Mouse (Mus musculus): ENCODE measurements around the gene Sgf29. TPM values are rescaled to one million over a fixed set of nuclear protein-coding genes. Genes with fewer than 3 reads are reported as not detected.
"Not testable (repeated sequence)": the region's sequence is repeated elsewhere in the genome, so short reads cannot be mapped to it uniquely, and the experiment has no call there.

The Sgf29 gene
- total RNA-seq, 4 experiments from 2014 or later = 30.5 to 44.4 (median 38.2) TPM

GRCm38 (mm10) chr7:126688156-126688555 lies 39.0 kb downstream of the Sgf29 start:
- not testable (repeated sequence) for DNase-seq

- DNase-seq = no peak
These were observed 39.9 kb downstream of the Sgf29 start for GRCm38 (mm10) chr7:126689021-126689420.

- DNase-seq = no peak
These were observed 41.6 kb downstream of the Sgf29 start for GRCm38 (mm10) chr7:126690737-126691136.

GRCm38 (mm10) chr7:126691676-126692075 lies 42.6 kb downstream of the Sgf29 start:
- no peak for DNase-seq

- no peak for DNase-seq
These were observed 43.3 kb downstream of the Sgf29 start for GRCm38 (mm10) chr7:126692426-126692825.

GRCm38 (mm10) chr7:126693256-126693655 lies 44.1 kb downstream of the Sgf29 start:
- DNase-seq = peak; percentile 67

- DNase-seq = no peak
These were observed 44.7 kb downstream of the Sgf29 start for GRCm38 (mm10) chr7:126693781-126694180.

GRCm38 (mm10) chr7:126694441-126695051 lies 45.4 kb downstream of the Sgf29 start:
- DNase-seq = no peak

GRCm38 (mm10) chr7:126695210-126695611 lies 46.1 kb downstream of the Sgf29 start, which contains the start of gene Bola2:
Bola2 (plus strand) TSS chr7:126695401.
- peak; percentile 68 for DNase-seq

GRCm38 (mm10) chr7:126695631-126696207 lies 46.6 kb downstream of the Sgf29 start, which contains the start of gene Slx1b:
Slx1b (minus strand) TSS chr7:126695784.
- DNase-seq = peak; percentile 95

GRCm38 (mm10) chr7:126696303-126696702 lies 47.2 kb downstream of the Sgf29 start:
- no peak for DNase-seq

- no peak for DNase-seq
These were observed 47.8 kb downstream of the Sgf29 start for GRCm38 (mm10) chr7:126696886-126697285.

GRCm38 (mm10) chr7:126697838-126698237 lies 48.7 kb downstream of the Sgf29 start:
- DNase-seq = no peak

GRCm38 (mm10) chr7:126700063-126701015 lies 51.2 kb downstream of the Sgf29 start:
- DNase-seq = no peak

- DNase-seq = peak; percentile 72
These were observed 52.0 kb downstream of the Sgf29 start for GRCm38 (mm10) chr7:126701070-126701469.

GRCm38 (mm10) chr7:126701559-126702357 lies 52.6 kb downstream of the Sgf29 start:
- DNase-seq = no peak

- no peak for DNase-seq
These were observed 53.2 kb downstream of the Sgf29 start for GRCm38 (mm10) chr7:126702358-126702757.

GRCm38 (mm10) chr7:126702861-126703756 lies 54.0 kb downstream of the Sgf29 start:
- no peak for DNase-seq

- DNase-seq = no peak
These were observed 54.6 kb downstream of the Sgf29 start for GRCm38 (mm10) chr7:126703757-126704077.

GRCm38 (mm10) chr7:126704121-126704980 lies 55.2 kb downstream of the Sgf29 start:
- DNase-seq = no peak
